Mouse (Mus musculus) intestine, postnatal 0 days (tissue): ENCODE data around the gene 5031439G07Rik. TPM values are rescaled to one million over a fixed set of nuclear protein-coding genes. Genes with fewer than 3 reads are reported as not detected.
"Not testable (repeated sequence)": the region's sequence is repeated elsewhere in the genome, so short reads cannot be mapped to it uniquely, and the experiment has no call there.

Experiments used
- ATAC-seq: fragments of 200-750 bp; cut with Nextera tagmentation; 2 replicates; pipeline ENCODE4 v1.8.0; 2017; ENCODE audit warnings: mild to moderate bottlenecking, moderate TSS enrichment, moderate library complexity
- H3K27ac ChIP-seq: fragments of 300-500 bp; sonication (generic); 2 replicates; pipeline ENCODE4 v1.5.1; 2014; ENCODE audit warnings: mild to moderate bottlenecking, low read depth, low read length, moderate library complexity
- H3K27me3 ChIP-seq: fragments of 300-500 bp; sonication (generic); replicated peaks from 2 replicates; pipeline ENCODE4 v1.6.1; 2014; ENCODE audit warnings: low read length, mixed read lengths; ENCODE audit not compliant: control insufficient read depth, insufficient read depth
- H3K36me3 ChIP-seq: fragments of 300-500 bp; sonication (generic); 2 replicates; pipeline ENCODE4 v1.6.1; 2014; ENCODE audit warnings: mild to moderate bottlenecking, moderate library complexity; ENCODE audit not compliant: control insufficient read depth, insufficient read depth
- H3K4me1 ChIP-seq: fragments of 300-500 bp; sonication (generic); replicated peaks from 2 replicates; pipeline ENCODE4 v1.6.1; 2014; ENCODE audit warnings: antibody characterized with exemption, low read length, mixed read lengths; ENCODE audit not compliant: control insufficient read depth, insufficient read depth
- H3K4me2 ChIP-seq: fragments of 300-500 bp; sonication (generic); replicated peaks from 2 replicates; pipeline ENCODE4 v1.6.1; 2014; ENCODE audit warnings: low read depth, mild to moderate bottlenecking, moderate library complexity
- H3K4me3 ChIP-seq: fragments of 300-500 bp; sonication (generic); 2 replicates; pipeline ENCODE4 v1.5.1; 2014; ENCODE audit warnings: low read depth, low read length
- H3K9ac ChIP-seq: fragments of 300-500 bp; sonication (generic); 2 replicates; pipeline ENCODE4 v1.6.1; 2014; ENCODE audit warnings: mild to moderate bottlenecking, low read depth, low read length
- H3K9me3 ChIP-seq: fragments of 300-500 bp; sonication (generic); 2 replicates; pipeline ENCODE4 v1.6.1; 2016; ENCODE audit warnings: mixed run types; ENCODE audit not compliant: control insufficient read depth
- CTCF ChIP-seq: sonication (generic); IDR thresholded peaks from 2 replicates; pipeline ENCODE4 v1.5.1; 2016; ENCODE audit warnings: low read depth, mild to moderate bottlenecking, control low read depth, antibody characterized with exemption, moderate library complexity
- WGBS: fragments of 180-500 bp; shearing (Covaris S2); extraction: QIAGEN DNeasy Blood & Tissue Kit; methylation state at CpG from one replicate; pipeline ENCODE4 v1.1.7; 2014; 5-methylcytosine and 5-hydroxymethylcytosine counted together
- polyA plus RNA-seq: library from polyadenylated mRNA; unstranded; fragments of >200 nt; fragmentation: Nextera tagmentation; extraction: Ambion mirVana; gene quantifications from 2 replicates; pipeline ENCODE4 v1.2.1, GENCODE M21; 2015

The 5031439G07Rik gene
- 14.9 and 15.5 TPM in 2 replicates for polyA plus RNA-seq

DNA sequence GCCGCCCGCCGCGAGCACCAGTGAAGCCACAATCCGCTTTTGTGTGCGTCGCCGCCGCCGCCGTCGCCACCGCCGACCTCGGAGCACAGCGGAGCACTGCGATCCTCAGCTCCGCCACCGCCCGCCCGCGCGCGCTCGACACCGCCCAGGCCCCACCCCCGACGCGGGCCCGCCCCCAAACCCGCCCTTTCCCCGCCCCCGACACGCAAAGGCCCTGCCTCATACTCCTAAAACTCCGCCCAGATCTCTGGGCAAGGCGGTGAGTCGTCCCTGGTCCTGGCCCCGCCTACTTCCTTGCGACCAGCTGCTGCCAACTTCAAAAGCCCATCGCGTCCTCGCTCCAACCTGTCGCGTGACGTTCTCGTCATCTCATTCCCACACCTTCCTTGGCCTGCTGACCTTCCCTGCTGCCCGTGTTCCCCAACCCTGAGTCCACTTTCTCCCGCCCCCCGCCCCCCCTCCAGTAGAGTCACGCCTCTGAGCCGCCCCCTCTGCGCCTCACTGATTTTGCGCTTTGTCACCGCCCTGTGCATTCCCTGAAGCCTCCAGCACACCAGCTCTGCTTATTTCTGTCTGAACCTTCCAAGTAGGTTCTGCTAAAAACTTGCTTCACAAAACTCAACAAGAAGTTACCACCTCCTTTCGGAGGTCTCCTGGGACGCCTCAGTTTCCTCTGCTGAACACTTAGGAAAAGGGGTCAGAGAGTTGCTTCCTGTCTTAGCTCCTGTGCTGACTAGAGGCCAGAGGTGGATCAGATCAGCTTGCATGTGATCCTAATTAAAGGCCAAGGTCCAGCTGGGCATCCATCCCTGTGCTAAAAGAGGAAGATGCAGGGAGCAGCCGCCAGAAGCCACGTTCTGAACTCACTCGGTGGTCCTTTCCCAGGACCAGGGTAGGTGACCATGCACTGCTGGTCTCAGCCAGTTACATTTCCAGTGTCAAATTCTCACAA, at the start of gene 5031439G07Rik:
Gene 5031439G07Rik (minus strand): TSS at position 678 of the 952 bp plus-strand sequence.
- peak within 1 kb of the TSS; percentile 78 for H3K4me3 ChIP-seq
- H3K9me3 ChIP-seq: no peaks in the 10 kb centered on the region
- peak within 1 kb of the TSS; percentile 83 for H3K9ac ChIP-seq
- no peaks in the 10 kb centered on the region for H3K27me3 ChIP-seq
- 2% methylated on average over 55 of the region's 59 CpGs for WGBS
- peak within 1 kb of the TSS; percentile 85 for H3K4me2 ChIP-seq
- H3K27ac ChIP-seq: peak within 1 kb of the TSS; percentile 90
- no peak for TF ChIP-seq CTCF
- ATAC-seq: peak; percentile 86
- 0 out of 2 replicates have a peak, but pooled peaks cover 4% of the 10 kb centered on the region for H3K36me3 ChIP-seq
- 0 out of 2 replicates have a peak, but pooled peaks cover 3% of the 10 kb centered on the region for H3K4me1 ChIP-seq

DNA sequence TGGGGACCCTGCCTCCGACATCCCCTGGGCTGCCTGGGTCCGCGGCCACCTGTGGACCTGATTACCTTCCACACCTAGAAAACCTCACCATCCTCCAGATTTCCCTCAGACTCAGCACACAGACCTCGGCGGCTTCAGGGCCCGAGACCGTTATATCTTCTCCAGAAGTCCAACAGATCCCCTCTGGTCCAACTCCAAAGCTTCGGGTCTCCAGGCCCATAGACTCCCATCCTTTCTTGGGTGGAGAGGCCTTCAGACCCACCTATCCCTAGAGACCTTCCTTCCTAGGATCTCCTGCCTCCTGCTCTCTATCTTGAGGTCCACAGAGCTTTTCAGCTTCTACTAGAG, 49.0 kb upstream of the 5031439G07Rik start:
- Histone ChIP-seq H3K4me2 (peak overlapping the region; percentile 90), H3K9me3 (no peaks in the 10 kb centered on the region), H3K27ac (peak overlapping the region; percentile 54), H3K36me3 (no peaks in the 10 kb centered on the region), H3K4me1 (peaks cover 8% of the 10 kb centered on the region; the same call in 1 of the 2 replicates), H3K9ac (peak overlapping the region; percentile 69), H3K4me3 (peak overlapping the region; percentile 78), H3K27me3 (no peaks in the 10 kb centered on the region)
- WGBS: 5% methylated on average over 8 of the region's 8 CpGs
- no peak for TF ChIP-seq CTCF
- ATAC-seq: no peak

DNA sequence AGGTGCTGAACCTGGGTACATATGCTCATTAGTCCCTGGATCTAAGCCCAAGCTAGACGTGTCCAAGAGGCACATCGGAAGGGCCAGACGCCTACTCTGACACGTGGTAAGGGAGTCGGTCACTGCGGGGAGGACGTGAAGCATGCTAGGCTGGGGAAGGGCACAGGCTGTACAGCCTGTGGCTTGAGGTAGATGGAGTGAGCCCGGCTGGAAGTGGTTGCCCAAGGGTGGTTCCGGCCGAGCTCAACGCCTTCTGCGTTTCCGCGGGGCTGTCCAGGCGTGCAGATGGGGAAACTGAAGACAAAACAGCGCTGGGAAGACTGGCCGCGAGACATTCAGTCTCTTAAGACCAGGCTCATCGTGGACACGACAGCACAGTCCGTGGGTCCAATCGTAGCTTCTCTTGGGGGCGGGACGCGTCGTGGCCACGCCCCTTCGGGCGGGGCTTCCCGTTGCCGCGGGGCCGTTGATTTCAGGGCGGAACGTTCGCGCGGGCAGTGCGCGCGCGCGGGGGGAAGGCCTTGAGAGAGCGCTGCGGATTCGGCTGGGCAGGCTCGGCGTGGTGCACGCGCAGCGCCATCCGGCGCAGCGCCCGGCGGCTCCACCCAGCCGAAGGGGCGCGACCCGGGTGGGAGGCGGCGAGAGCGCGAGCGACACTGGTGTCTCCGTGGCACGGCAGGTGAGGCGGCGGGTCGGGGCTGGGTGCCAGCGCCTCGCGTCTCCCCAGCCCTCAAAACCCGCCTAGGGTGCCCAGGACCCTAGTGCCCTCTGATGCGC, 48.4 kb upstream of the 5031439G07Rik start:
- H3K27me3 ChIP-seq: no peaks in the 10 kb centered on the region
- under 1% methylated on average over 70 of the region's 75 CpGs for WGBS
- peak; percentile 93 for ATAC-seq
- H3K36me3 ChIP-seq: no peaks in the 10 kb centered on the region
- peak overlapping the region; percentile 69 for H3K9ac ChIP-seq
- no peaks in the 10 kb centered on the region for H3K9me3 ChIP-seq
- TF ChIP-seq CTCF: peak; percentile 38
- peaks cover 6% of the 10 kb centered on the region; the same call in 1 of the 2 replicates for H3K4me1 ChIP-seq
- H3K27ac ChIP-seq: peak overlapping the region; percentile 54
- peak overlapping the region; percentile 78 for H3K4me3 ChIP-seq
- H3K4me2 ChIP-seq: peak overlapping the region; percentile 90

DNA sequence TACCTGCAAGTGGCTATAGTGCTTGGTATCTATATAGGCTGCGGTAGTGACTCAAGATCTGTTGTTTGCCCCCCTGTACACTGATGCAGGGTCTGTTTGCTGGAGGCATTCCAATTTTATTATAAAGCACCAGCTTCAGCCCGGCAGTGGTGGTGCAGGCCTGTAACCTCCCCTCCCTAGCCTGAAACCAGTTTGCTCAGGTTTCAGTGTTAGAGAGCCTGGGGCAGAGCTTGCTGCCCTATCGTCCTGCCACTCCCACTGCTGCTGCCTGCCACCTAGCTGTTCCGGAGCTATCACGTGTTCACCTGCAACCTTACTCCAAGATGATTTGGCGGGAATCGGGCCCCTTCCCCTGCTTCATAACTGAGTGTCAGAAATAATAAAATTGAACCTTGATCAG, 45.6 kb upstream of the 5031439G07Rik start:
- peak; percentile 34; the same call in 1 of the 2 replicates for TF ChIP-seq CTCF
- H3K9ac ChIP-seq, H3K9me3 ChIP-seq, H3K27me3 ChIP-seq, H3K36me3 ChIP-seq, H3K4me3 ChIP-seq, H3K4me2 ChIP-seq, H3K4me1 ChIP-seq: not testable (repeated sequence)
- 24% methylated on average over 7 of the region's 7 CpGs for WGBS
- H3K27ac ChIP-seq: 0 out of 2 replicates have a peak overlapping the region, but pooled peaks have one; percentile 28
- ATAC-seq: 0 out of 2 replicates have a peak, but pooled peaks have one; percentile 5

DNA sequence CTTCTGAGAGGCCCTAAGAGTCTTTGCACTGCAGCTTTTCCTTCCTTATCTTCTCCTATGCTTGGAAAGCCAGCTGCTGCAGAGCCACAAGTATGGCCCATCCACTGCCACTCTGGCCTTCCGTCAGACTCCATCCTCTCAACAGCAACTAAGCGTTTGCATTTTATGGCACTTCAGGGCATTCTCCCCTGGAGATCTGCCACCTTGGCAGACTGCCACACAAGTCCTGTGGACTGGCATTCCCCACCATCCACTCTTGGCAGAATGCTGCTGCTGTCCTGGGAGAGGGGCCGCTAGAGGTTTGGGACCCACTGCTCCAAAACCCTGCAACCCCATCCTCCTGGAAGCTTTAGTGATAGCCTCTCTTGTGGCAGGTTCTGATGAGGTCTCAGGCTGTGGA, 43.5 kb upstream of the 5031439G07Rik start:
- Histone ChIP-seq H3K36me3 (no peaks in the 10 kb centered on the region), H3K4me2 (no peak overlapping the region), H3K27me3 (no peaks in the 10 kb centered on the region), H3K4me3 (no peak overlapping the region), H3K27ac (peak overlapping the region; percentile 50; the same call in 1 of the 2 replicates), H3K4me1 (peaks cover 4% of the 10 kb centered on the region; the same call in 1 of the 2 replicates), H3K9ac (no peak overlapping the region), H3K9me3 (no peaks in the 10 kb centered on the region)
- ATAC-seq: no peak
- 47% methylated on average over 3 of the region's 3 CpGs for WGBS
- TF ChIP-seq CTCF: no peak

DNA sequence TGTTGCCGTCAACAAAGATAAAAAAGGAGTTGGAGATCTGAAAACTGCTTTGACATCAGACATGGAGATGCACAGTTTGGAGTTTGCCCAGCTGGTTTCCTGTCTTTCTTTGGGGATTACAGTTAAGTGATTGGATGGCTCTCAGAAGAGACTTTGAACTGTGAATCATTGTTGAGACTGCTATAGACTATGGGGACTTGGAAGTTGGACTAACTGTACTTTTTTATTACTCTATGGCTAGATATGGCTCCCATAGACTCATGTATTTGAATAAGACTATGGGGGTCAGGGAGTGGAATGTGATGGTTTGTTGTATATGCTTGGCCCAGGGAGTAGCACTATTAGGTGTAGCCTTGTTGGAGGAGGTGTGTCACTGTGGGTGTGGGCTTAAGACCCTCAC, 42.3 kb upstream of the 5031439G07Rik start:
- not testable (repeated sequence) for H3K4me1 ChIP-seq, H3K9ac ChIP-seq, H3K27me3 ChIP-seq, H3K9me3 ChIP-seq, H3K4me3 ChIP-seq, H3K36me3 ChIP-seq
- WGBS: 26% methylated on average over 1 of the region's 1 CpGs
- peak overlapping the region; percentile 66 for H3K27ac ChIP-seq
- H3K4me2 ChIP-seq: 0 out of 2 replicates have a peak overlapping the region, but pooled peaks have one; percentile 13
- peak; percentile 88 for ATAC-seq

- WGBS: 13% methylated on average over 1 of the region's 1 CpGs
- not testable (repeated sequence) for H3K9me3 ChIP-seq, H3K4me2 ChIP-seq, H3K27me3 ChIP-seq, H3K4me3 ChIP-seq, H3K4me1 ChIP-seq, ATAC-seq, H3K9ac ChIP-seq, H3K36me3 ChIP-seq
- H3K27ac ChIP-seq: peak within 1 kb of the TSS; percentile 66
Measured at GRCm38 (mm10) chr15:85028648-85029047, 40.3 kb upstream of the 5031439G07Rik start, which contains the start of gene Fam118a. Gene Fam118a, plus strand, starts transcription at chr15:85028948.
